Mouse (Mus musculus) bone marrow macrophage, adult 2 months (primary cell): ENCODE results near the gene Lrriq3. TPM values are rescaled to one million over a fixed set of nuclear protein-coding genes. Genes with fewer than 3 reads are reported as not detected.

Experiments used
- H3K27ac ChIP-seq: 2 replicates; pipeline ENCODE4 v1.5.1; 2012; ENCODE audit warnings: low read depth, low read length; ENCODE audit not compliant: insufficient read depth
- H3K4me1 ChIP-seq: 2 replicates; pipeline ENCODE4 v1.6.1; 2012; ENCODE audit warnings: low read length; ENCODE audit not compliant: control insufficient read depth, insufficient read depth
- H3K4me3 ChIP-seq: 2 replicates; pipeline ENCODE4 v1.5.1; 2012; ENCODE audit warnings: mild to moderate bottlenecking, low read length, moderate library complexity; ENCODE audit not compliant: insufficient read depth
- CTCF ChIP-seq: IDR thresholded peaks from 2 replicates; pipeline ENCODE4 v1.5.1; 2012; ENCODE audit warnings: low read depth, mild to moderate bottlenecking, low read length, moderate library complexity
- POLR2A ChIP-seq: IDR thresholded peaks from 2 replicates; pipeline ENCODE4 v1.6.1; 2012; ENCODE audit warnings: mild to moderate bottlenecking, low read depth, low read length, borderline replicate concordance
- polyA plus RNA-seq: library from polyadenylated mRNA; stranded (reverse); fragments of >200 nt; gene quantifications from 2 replicates; pipeline ENCODE4 v1.2.4, GENCODE M21; 2012; ENCODE audit not compliant: missing spikeins, insufficient read depth, insufficient read length

The Lrriq3 gene
- polyA plus RNA-seq, 1 experiment: not detected

- Histone ChIP-seq H3K27ac (no peak overlapping the region), H3K4me1 (peaks cover 2% of the 10 kb centered on the region; the same call in 1 of the 2 replicates), H3K4me3 (no peak overlapping the region)
- TF ChIP-seq CTCF: no peak
- TF ChIP-seq POLR2A: no peak
Observed at GRCm38 (mm10) chr3:155235502-155235901, 142.3 kb downstream of the Lrriq3 start.

Other genes with a start within 250 kb of the Lrriq3 start
- gene Tnni3k, start 38.0 kb upstream of the Lrriq3 start, polyA plus RNA-seq: not detected in 2 replicates
- gene Fpgt, start within 50 bp of the Lrriq3 start, polyA plus RNA-seq: 17.0 and 25.3 TPM in 2 replicates